Mouse (Mus musculus) skeletal muscle tissue, adult 2 months (tissue): Measurements from ENCODE around the gene Cep83.

Source experiments
- DNase-seq: peaks from one replicate; pipeline ENCODE4 v3.0.0-alpha.2; 2012; ENCODE audit warnings: low read depth, low spot score

Gene Cep83

DNA sequence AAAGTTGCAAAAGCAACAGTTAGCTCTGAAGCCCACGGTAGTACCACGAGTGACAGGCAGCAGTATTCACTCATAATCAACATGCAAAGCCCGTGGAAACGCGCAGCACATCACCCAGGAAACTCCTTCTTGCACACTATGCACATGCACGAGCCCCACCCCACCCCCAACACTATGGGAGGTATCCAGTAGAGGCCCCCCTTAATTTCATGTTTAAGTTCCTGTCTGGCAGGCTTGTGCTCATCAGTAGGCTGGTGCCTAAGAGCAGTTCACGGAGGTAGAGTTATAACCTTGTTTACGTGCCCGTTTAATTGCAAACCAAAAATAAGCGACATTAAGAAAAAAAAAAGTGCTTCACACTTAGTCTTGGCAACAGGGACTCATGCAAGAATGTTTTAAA lies 138.9 kb downstream of the Cep83 start:
- DNase-seq, result no peak

- DNase-seq, result no peak
Observed at GRCm38 (mm10) chr10:94827890-94828733, 139.7 kb downstream of the Cep83 start.

DNA sequence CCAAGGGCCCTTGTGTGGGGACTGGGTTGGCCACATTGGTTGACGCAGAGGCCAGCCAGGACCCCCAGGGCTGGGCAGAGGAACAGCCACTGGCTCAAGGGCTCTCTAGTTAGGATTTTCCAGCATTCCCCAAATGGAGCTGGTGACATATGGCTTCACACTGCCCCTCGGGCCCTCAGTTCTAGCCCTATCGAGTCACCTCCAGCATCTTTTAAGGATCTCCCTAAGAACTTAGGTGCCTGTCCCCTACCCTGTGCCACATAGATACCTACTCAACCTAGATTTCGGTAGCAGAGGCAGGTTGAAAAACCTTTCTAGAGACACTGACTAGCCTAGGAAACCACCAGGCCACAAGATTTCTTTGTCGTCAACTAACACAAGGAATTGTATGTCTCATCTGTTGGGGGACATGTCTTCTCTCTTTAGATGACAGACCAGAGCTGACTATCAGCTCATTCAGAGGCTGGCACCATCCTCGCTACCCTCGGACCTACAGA lies 140.3 kb downstream of the Cep83 start:
- no peak for DNase-seq

DNA sequence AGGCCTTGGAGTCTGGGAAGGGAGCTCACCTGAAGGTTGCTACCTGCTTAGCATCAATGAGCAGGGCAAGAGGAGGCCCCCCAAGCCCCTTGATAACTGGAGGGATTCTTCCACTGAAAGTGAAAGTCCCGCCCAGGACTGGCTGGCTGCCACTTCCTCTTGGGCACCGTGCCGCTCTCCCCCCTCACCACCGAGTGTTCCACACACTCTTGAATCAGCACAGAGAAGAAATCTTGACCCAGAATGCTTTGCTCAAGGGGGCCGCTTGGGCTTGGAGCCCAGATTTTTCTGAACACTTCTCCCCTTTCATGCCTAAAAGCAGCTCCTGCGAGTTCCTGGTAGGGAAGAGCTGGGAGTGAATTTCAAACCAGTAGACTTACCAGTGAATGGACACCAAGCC lies 141.0 kb downstream of the Cep83 start:
- peak; percentile 60 for DNase-seq

DNA sequence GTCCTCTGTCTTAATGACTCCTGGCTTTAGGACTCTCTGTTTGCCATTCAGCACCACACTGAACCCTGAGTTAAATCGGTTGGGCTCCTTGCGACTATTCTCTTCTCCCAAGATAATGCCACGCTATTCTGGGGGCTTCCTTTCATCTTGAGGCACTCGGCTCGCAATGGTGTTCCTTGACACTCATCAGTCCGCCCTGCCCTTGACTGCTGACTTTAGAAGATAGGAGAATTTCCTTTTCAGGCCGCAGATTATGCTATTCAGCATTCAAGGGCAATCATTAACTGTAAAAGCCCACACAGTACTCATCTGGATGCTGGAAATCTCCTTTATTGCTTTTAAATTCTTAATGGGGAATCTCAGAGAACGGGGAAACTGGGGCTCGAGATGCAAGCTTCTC lies 147.4 kb downstream of the Cep83 start:
- DNase-seq, result no peak
